Mouse (Mus musculus) heart, adult 2 months (tissue): Measurements from ENCODE around the gene Ip6k1. TPM values are rescaled to one million over a fixed set of nuclear protein-coding genes. Genes with fewer than 3 reads are reported as not detected.

Experiments
- DNase-seq, 2 experiments: peaks; one replicate each; pipeline ENCODE4 v3.0.0; 2021
- H3K27ac ChIP-seq: fragments of 200-600 bp; 2 replicates; pipeline ENCODE4 v1.8.1; 2022
- H3K27me3 ChIP-seq: fragments of 200-500 bp; 2 replicates; pipeline ENCODE4 v1.6.1; 2012; ENCODE audit warnings: mild to moderate bottlenecking, low read length, inconsistent platforms, mixed read lengths; ENCODE audit not compliant: control insufficient read depth, insufficient read depth
- H3K36me3 ChIP-seq: fragments of 200-500 bp; 2 replicates; pipeline ENCODE4 v1.6.1; 2012; ENCODE audit warnings: low read length, inconsistent platforms; ENCODE audit not compliant: control insufficient read depth, insufficient read depth
- H3K4me1 ChIP-seq: fragments of 200-500 bp; 2 replicates; pipeline ENCODE4 v1.6.1; 2011; ENCODE audit warnings: low read length; ENCODE audit not compliant: control insufficient read depth, insufficient read depth
- H3K4me3 ChIP-seq: fragments of 200-600 bp; 2 replicates; pipeline ENCODE4 v1.8.1; 2022
- H3K79me2 ChIP-seq: fragments of 200-500 bp; replicated peaks from 2 replicates; pipeline ENCODE4 v1.6.1; 2012; ENCODE audit warnings: mild to moderate bottlenecking, inconsistent platforms, low read length, moderate library complexity, mixed read lengths; ENCODE audit not compliant: control insufficient read depth, insufficient read depth
- H3K9ac ChIP-seq: fragments of 200-500 bp; 2 replicates; pipeline ENCODE4 v1.6.1; 2012; ENCODE audit warnings: low read depth, mild to moderate bottlenecking, control low read depth, inconsistent platforms, low read length, mixed read lengths
- CTCF ChIP-seq: fragments of 200-600 bp; IDR thresholded peaks from 2 replicates; pipeline ENCODE4 v1.8.1; 2022; ENCODE audit warnings: antibody characterized with exemption, mild to moderate bottlenecking, moderate library complexity
- EP300 ChIP-seq: fragments of 200-500 bp; IDR thresholded peaks from 2 replicates; pipeline ENCODE4 v1.6.1; 2011; ENCODE audit warnings: low read depth, low read length, control low read depth; ENCODE audit not compliant: insufficient read depth
- POLR2A ChIP-seq: fragments of 200-500 bp; IDR thresholded peaks from 2 replicates; pipeline ENCODE4 v1.6.1; 2011; ENCODE audit warnings: mild to moderate bottlenecking, low read depth, low read length, control low read depth; ENCODE audit not compliant: insufficient read depth
- WGBS: fragments of 180-500 bp; shearing (Covaris S2); methylation state at CpG from one replicate; pipeline ENCODE4 v1.1.7; 2018; 5-methylcytosine and 5-hydroxymethylcytosine counted together
- intact Hi-C: fragments of 180-260 bp; cut with DNase I; formaldehyde crosslinking; loops from one replicate; pipeline ENCODE4 v1.15.1; 2025
- polyA plus RNA-seq: library from polyadenylated mRNA; depleted of rRNA; stranded (reverse); fragments of >200 nt; gene quantifications from 2 replicates; pipeline ENCODE4 v1.2.3, GENCODE M21; 2012
- total RNA-seq, 2 experiments: library from RNA; stranded (reverse); gene quantifications; 2 replicates each; pipeline ENCODE4 v1.2.3; 2021

Ip6k1 gene
- total and polyA plus RNA-seq, 3 experiments = 30.9 to 46.0 (median 39.8) TPM

- intact Hi-C loops = no loop called here
- Histone ChIP-seq H3K27me3 (no peaks in the 10 kb centered on the region), H3K4me1 (peaks cover 1% of the 10 kb centered on the region), H3K36me3 (no peaks in the 10 kb centered on the region), H3K9ac (no peak overlapping the region), H3K79me2 (no peaks in the 10 kb centered on the region), H3K4me3 (no peak overlapping the region), H3K27ac (no peak overlapping the region; the same call in 1 of the 2 replicates)
- TF ChIP-seq POLR2A (no peak), CTCF (no peak), EP300 (no peak)
- 47% methylated on average over 4 of the region's 4 CpGs for WGBS
- DNase-seq = no peak
These were observed 69.5 kb downstream of the Ip6k1 start for GRCm38 (mm10) chr9:108071801-108072200.

- Histone ChIP-seq H3K4me3 (no peak overlapping the region), H3K27me3 (no peaks in the 10 kb centered on the region), H3K27ac (peak overlapping the region; percentile 52), H3K4me1 (peaks cover 1% of the 10 kb centered on the region), H3K36me3 (no peaks in the 10 kb centered on the region), H3K9ac (no peak overlapping the region), H3K79me2 (no peaks in the 10 kb centered on the region)
- intact Hi-C loops = no loop called here
- DNase-seq = no peak
- TF ChIP-seq CTCF = no peak
- TF ChIP-seq EP300 = no peak
- TF ChIP-seq POLR2A = no peak
- WGBS = 50% methylated on average over 9 of the region's 9 CpGs
These were observed 70.2 kb downstream of the Ip6k1 start for GRCm38 (mm10) chr9:108072481-108072924.

GRCm38 (mm10) chr9:108073141-108073930 is 71.0 kb downstream of the Ip6k1 start:
- 49% methylated on average over 7 of the region's 7 CpGs for WGBS
- Histone ChIP-seq H3K4me1 (peaks cover under 1% of the 10 kb centered on the region), H3K9ac (no peak overlapping the region), H3K4me3 (no peak overlapping the region), H3K27ac (peak overlapping the region; percentile 57), H3K27me3 (no peaks in the 10 kb centered on the region), H3K79me2 (no peaks in the 10 kb centered on the region), H3K36me3 (no peaks in the 10 kb centered on the region)
- intact Hi-C loops = no loop called here
- TF ChIP-seq POLR2A (no peak), EP300 (no peak), CTCF (no peak)
- DNase-seq = no peak

- 82% methylated on average over 5 of the region's 5 CpGs for WGBS
- TF ChIP-seq EP300 (no peak), POLR2A (no peak), CTCF (no peak)
These were observed 77.9 kb downstream of the Ip6k1 start, which contains the start of gene Mst1 for GRCm38 (mm10) chr9:108080168-108080567. TSS of gene Mst1 (plus strand) at chr9:108080436.

GRCm38 (mm10) chr9:108082549-108082948 is 80.2 kb downstream of the Ip6k1 start:
- H3K79me2 ChIP-seq = no peaks in the 10 kb centered on the region
- H3K27me3 ChIP-seq = no peaks in the 10 kb centered on the region
- intact Hi-C loops = no loop called here
- H3K27ac ChIP-seq = no peak overlapping the region
- TF ChIP-seq POLR2A (no peak), CTCF (no peak), EP300 (no peak)
- H3K4me3 ChIP-seq = no peak overlapping the region
- no peak for DNase-seq
- 8% methylated on average over 19 of the region's 19 CpGs for WGBS
- no peaks in the 10 kb centered on the region for H3K36me3 ChIP-seq
- peaks cover 6% of the 10 kb centered on the region for H3K4me1 ChIP-seq
- H3K9ac ChIP-seq = no peak overlapping the region

More at GRCm38 (mm10) chr9:108080168-108080567, 77.9 kb downstream of the Ip6k1 start, which contains the start of gene Mst1:
- peaks cover 6% of the 10 kb centered on the region for H3K4me1 ChIP-seq
- no peaks in the 10 kb centered on the region for H3K36me3 ChIP-seq
- no peaks in the 10 kb centered on the region for H3K79me2 ChIP-seq
- no peak for DNase-seq
- no peaks in the 10 kb centered on the region for H3K27me3 ChIP-seq
- intact Hi-C loops = no loop called here
- peak within 1 kb of the TSS; percentile 73 for H3K4me3 ChIP-seq
- H3K9ac ChIP-seq = peak within 1 kb of the TSS; percentile 71
- H3K27ac ChIP-seq = peak within 1 kb of the TSS; percentile 92

- intact Hi-C loops = no loop called here
- Histone ChIP-seq H3K79me2 (no peaks in the 10 kb centered on the region), H3K27me3 (no peaks in the 10 kb centered on the region), H3K27ac (no peak within 1 kb of the TSS), H3K36me3 (no peaks in the 10 kb centered on the region), H3K4me3 (no peak within 1 kb of the TSS), H3K4me1 (peaks cover 6% of the 10 kb centered on the region), H3K9ac (no peak within 1 kb of the TSS)
- no peak for DNase-seq
- TF ChIP-seq POLR2A = no peak
- TF ChIP-seq CTCF = no peak
- no peak for TF ChIP-seq EP300
- WGBS = 30% methylated on average over 12 of the region's 12 CpGs
These were observed 80.7 kb downstream of the Ip6k1 start, which contains the start of gene Rnf123 for GRCm38 (mm10) chr9:108082988-108083431. TSS of gene Rnf123 (minus strand) at chr9:108083346.
